In the genomic region with DNA sequence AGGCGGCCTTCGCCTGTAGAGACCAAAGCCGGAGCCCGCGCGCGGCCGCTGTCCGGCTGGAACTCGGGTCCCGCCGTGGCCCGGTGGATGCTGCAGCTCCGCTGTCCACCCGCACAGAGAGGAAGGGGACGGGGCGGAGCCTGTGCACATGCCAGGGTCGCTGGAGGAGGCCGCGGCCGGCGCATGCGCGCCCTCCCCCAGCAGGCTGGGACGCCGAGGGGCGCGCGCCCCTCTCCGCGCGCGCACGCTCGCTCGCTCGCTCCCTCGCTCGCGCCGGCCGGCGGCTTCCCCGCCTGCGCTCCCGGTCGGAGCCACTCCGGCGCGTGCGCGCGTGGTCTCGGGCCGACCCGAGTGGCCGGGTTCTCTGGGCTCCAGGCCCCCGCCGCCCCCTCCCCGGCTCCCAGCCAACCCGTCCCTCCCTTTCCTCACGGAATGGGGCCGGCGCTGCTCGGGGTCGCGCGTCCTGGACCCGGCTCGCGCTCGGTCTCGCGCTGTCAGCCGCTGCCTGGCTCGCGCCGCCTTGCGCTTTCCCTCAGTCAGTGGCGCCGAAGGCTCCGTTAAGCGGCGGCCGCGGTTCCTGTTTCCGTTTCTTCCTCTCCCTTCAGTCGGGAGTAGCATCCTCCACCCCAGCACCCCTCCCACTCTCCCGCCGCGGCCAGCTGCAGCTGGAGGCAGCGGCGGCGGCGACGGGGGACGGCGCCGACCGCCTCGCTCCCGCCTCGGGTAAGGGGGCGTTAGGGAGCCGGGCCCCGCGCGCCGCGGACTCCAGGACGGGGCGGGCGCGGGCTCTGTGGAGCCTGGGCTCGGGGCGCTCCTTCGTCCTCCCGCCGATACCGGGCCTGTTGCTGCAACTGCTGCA, we compare ENCODE assay signal across 8 mouse cellular contexts. TPM values are rescaled to one million over a fixed set of nuclear protein-coding genes. Genes with fewer than 3 reads are reported as not detected.
DNase-seq lines count a peak whose midpoint lies in the region; ATAC-seq and TF ChIP-seq lines count a peak whose summit lies in the region.

No protein-coding gene starts in this region.

- ATAC-seq in megakaryocyte, adult 5-6 weeks (ENCODE audit: poor library complexity, severe bottlenecking) = peak; percentile 68

- H3K4me1 ChIP-seq in cortical plate, adult 2 months (ENCODE audit: control insufficient read depth, insufficient read depth, low read length) = peaks cover 1% of the 10 kb centered on the region; the same call in 1 of the 2 replicates

- no peak for TF ChIP-seq CTCF in cortical plate, adult 2 months (IDR thresholded peaks at IDR 0.05; ENCODE audit: extremely low read depth, insufficient read depth, low read length)

- TF ChIP-seq POLR2A in cortical plate, adult 2 months (IDR thresholded peaks at IDR 0.05; ENCODE audit: extremely low read depth, insufficient read depth, low read length) = peak; percentile 81

- DNase-seq in adipocyte (ENCODE audit: low spot score) = peak; percentile 86
- DNase-seq in gastrocnemius, postnatal 10 days = peak; percentile 94
- peak; percentile 92 for DNase-seq in induced T-regulatory cell, adult 2 months (ENCODE audit: low read depth)
- DNase-seq in left cerebral cortex, adult 8-10 months (ENCODE audit: low spot score in 2 of 2) = peak; percentile 77 to 92
- DNase-seq in right cerebral cortex, adult 18-20 months = peak; percentile 93
- peak; percentile 76 for DNase-seq in urinary bladder, adult 2 months (ENCODE audit: low spot score)

- peak overlapping the region; percentile 98 for H3K27ac ChIP-seq in cortical plate, adult 2 months (ENCODE audit: insufficient read depth, low read length)

- peak overlapping the region; percentile 90 for H3K4me3 ChIP-seq in cortical plate, adult 2 months (ENCODE audit: insufficient read depth, low read length)

RNA-seq across cellular contexts. Expression of gene Fut8, which starts 0.8 kb away (rescaled TPM):
- polyA plus RNA-seq in cortical plate, adult 2 months (2012; rRNA removed) = 28.3 and 29.6 TPM in 2 replicates
- total RNA-seq in gastrocnemius, postnatal 10 days (2021) = 10 to 100 TPM; 24.9 to 26.8 TPM
- total RNA-seq in left cerebral cortex, adult 8-10 months (2022) = 10 to 100 TPM; 53.7 to 67.6 (median 59.3) TPM
- 48.3 and 53.9 TPM in 2 replicates for total RNA-seq in megakaryocyte, adult 5-6 weeks (2015)
- total RNA-seq in megakaryocyte, adult 5-6 weeks (2017) = 44.6 and 46.2 TPM in 2 replicates
- 7.6 and 16.2 TPM in 2 replicates for polyA plus RNA-seq in urinary bladder, adult 2 months (2012; rRNA removed)

Comparison
In these comparisons a context has a peak if more than half of its experiments do, and no peak if none do; other contexts are left out.
1. Peak in every context shown above with its lines: DNase-seq, ATAC-seq, H3K4me3 ChIP-seq and H3K27ac ChIP-seq.